Mouse (Mus musculus): ENCODE results near the gene Cd53. TPM values are rescaled to one million over a fixed set of nuclear protein-coding genes. Genes with fewer than 3 reads are reported as not detected.
A peak's percentile ranks its signal among the peaks of the same experiment; 100 is the strongest.

The Cd53 gene
- total RNA-seq (2021): 1 to 10 TPM; 8.7 to 9.2 TPM

- DNase-seq (ENCODE audit: low spot score in 2 of 2): no peak
- intact Hi-C loops (cut with DNase I): no loop called here
Measured at GRCm38 (mm10) chr3:106789930-106790329, at the start of gene Cd53. Cd53 (minus strand) TSS chr3:106790149.

GRCm38 (mm10) chr3:106832107-106832506, 42.2 kb upstream of the Cd53 start:
- intact Hi-C loops (cut with DNase I): no loop called here
- DNase-seq (ENCODE audit: low spot score in 2 of 2): no peak

GRCm38 (mm10) chr3:106826187-106826586, 36.2 kb upstream of the Cd53 start, which contains the start of gene Olfr266:
Olfr266 (minus strand) TSS chr3:106826287.
- DNase-seq (ENCODE audit: low spot score in 2 of 2): no peak
- intact Hi-C loops (cut with DNase I): no loop called here

- intact Hi-C loops (cut with DNase I): no loop called here
- no peak for DNase-seq (ENCODE audit: low spot score in 2 of 2)
Measured at GRCm38 (mm10) chr3:106817676-106818075, 27.7 kb upstream of the Cd53 start.

- intact Hi-C loops (cut with DNase I): no loop called here
- no peak for DNase-seq (ENCODE audit: low spot score in 2 of 2)
Measured at GRCm38 (mm10) chr3:106808972-106809695, 19.2 kb upstream of the Cd53 start.

- no peak for DNase-seq (ENCODE audit: low spot score in 2 of 2)
- intact Hi-C loops (cut with DNase I): no loop called here
Measured at GRCm38 (mm10) chr3:106798079-106798478, 8.1 kb upstream of the Cd53 start.

- DNase-seq (ENCODE audit: low spot score in 2 of 2): no peak
- intact Hi-C loops (cut with DNase I): no loop called here
Measured at GRCm38 (mm10) chr3:106788440-106788887, 1.5 kb downstream of the Cd53 start.

GRCm38 (mm10) chr3:106787972-106788371, 2.0 kb downstream of the Cd53 start:
- no peak for DNase-seq (ENCODE audit: low spot score in 2 of 2)
- intact Hi-C loops (cut with DNase I): no loop called here

- intact Hi-C loops (cut with DNase I): no loop called here
- no peak for DNase-seq (ENCODE audit: low spot score in 2 of 2)
Measured at GRCm38 (mm10) chr3:106785130-106785529, 4.8 kb downstream of the Cd53 start.

- intact Hi-C loops (cut with DNase I): loop anchor here (5.0 kb wide), 1 partner anchor 105 kb away; no protein-coding TSS in a partner anchor
- DNase-seq (ENCODE audit: low spot score in 2 of 2): no peak
Measured at GRCm38 (mm10) chr3:106771834-106772233, 18.1 kb downstream of the Cd53 start.

GRCm38 (mm10) chr3:106755898-106756297, 34.1 kb downstream of the Cd53 start:
- DNase-seq (ENCODE audit: low spot score in 2 of 2): no peak
- intact Hi-C loops (cut with DNase I): no loop called here

GRCm38 (mm10) chr3:106722028-106722945, 67.7 kb downstream of the Cd53 start:
- DNase-seq (ENCODE audit: low spot score in 2 of 2): peak; percentile 91 to 92
- intact Hi-C loops (cut with DNase I): loop anchor here (2.0 kb wide), 1 partner anchor 173 kb away; no protein-coding TSS in a partner anchor

GRCm38 (mm10) chr3:106721397-106722027, 68.4 kb downstream of the Cd53 start:
- intact Hi-C loops (cut with DNase I): loop anchor here (2.0 kb wide), 1 partner anchor 173 kb away; no protein-coding TSS in a partner anchor
- DNase-seq (ENCODE audit: low spot score in 2 of 2): peak; percentile 94 to 95

Other genes with a start within 250 kb of the Cd53 start
- 10 to 100 TPM; 32.3 to 37.7 TPM for gene Dram2, start 242.4 kb downstream of the Cd53 start, total RNA-seq (2021)
- gene Cept1, start 242.3 kb downstream of the Cd53 start, total RNA-seq (2021): 10 to 100 TPM; 40.7 to 45.3 TPM
- gene Lrif1, start 105.2 kb downstream of the Cd53 start, total RNA-seq (2021): 10 to 100 TPM; 20.9 to 21.5 TPM
- gene Olfr266, start 36.1 kb upstream of the Cd53 start, total RNA-seq (2021): not detected
- 10 to 100 TPM; 30.7 to 31.1 TPM for gene Kcna3, start 246.0 kb upstream of the Cd53 start, total RNA-seq (2021)

Data from left cerebral cortex, postnatal 36 days (tissue).